Mouse (Mus musculus) liver, embryonic 14.5 days (tissue): ENCODE measurements at regions not wholly inside any gene's neighbourhood (a gene's known extent, or its start where the extent isn't known, plus 50 kb on each side); places are given as distances from the start of the nearest gene placed in this dataset.

Experiments used
- CTCF ChIP-seq: IDR thresholded peaks from 2 replicates; pipeline ENCODE4 v1.5.1; 2016; ENCODE audit warnings: antibody characterized with exemption, low read depth, control low read depth
- EP300 ChIP-seq: IDR thresholded peaks from 2 replicates; pipeline ENCODE4 v1.6.1; 2016; ENCODE audit warnings: antibody characterized with exemption, low read depth

GRCm38 (mm10) chr15:56817204-56818157 lies 659.9 kb downstream of the Slc22a22 start:
- TF ChIP-seq CTCF (no peak), EP300 (no peak)
